Comparison of ENCODE assay signal across 9 mouse cellular contexts in the genomic region with DNA sequence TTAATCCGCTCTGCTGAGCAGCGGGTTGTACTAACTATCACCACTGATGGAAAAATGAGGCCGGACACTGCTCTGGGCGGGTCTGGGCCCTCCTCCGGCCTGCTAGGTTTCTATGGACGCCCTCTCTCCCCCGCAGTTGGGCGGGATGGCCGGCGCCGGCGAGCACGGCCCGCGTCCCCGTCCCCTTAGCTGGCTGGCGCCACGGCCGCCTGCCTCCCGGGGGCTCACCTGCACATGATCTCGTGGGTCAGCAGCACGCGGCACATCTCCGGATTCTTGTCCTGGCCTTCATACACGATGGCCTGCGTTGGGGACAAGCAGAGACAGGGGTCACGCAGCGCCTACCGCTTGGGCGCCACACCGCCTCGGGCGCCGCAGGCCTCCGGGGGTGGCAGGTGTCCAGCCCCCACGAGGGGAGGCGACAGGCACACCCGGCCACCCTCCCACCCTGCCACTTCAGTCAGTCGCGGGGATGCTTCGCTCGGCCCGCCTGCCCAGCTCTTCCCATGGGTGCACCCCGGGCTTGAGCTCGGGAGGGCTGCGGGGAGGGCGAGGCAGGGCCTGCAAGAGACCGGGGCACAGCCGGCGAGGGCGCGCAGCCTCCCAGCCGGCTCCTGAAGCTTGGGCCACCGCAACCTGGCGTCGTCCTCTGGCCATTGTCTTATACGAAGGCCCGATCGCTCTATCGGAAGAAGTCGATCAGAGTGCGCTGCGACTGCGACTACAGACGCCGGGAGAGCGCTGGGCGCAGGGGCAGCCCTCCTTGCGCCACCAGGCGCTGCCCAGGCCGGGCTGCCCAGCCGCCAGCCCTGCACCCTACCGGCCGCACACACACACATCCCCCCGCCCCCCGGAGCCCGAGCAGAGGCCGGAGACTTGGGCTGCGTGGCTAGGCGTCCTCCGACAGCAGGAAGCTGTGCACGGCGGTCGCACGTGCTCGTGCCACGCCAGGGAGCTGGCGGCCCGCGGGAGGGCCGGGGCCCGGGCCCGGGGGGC. TPM values are rescaled to one million over a fixed set of nuclear protein-coding genes. Genes with fewer than 3 reads are reported as not detected.
DNase-seq lines count a peak whose midpoint lies in the region; ATAC-seq and TF ChIP-seq lines count a peak whose summit lies in the region.
"Had no signal": no experiment of that assay in that cellular context is flagged by ENCODE, and none has a peak within 500 bp of the region (broad histone marks: within the 10 kb centered on the region; RNA-seq: fewer than 3 reads in every experiment).

No protein-coding gene starts in this region.

- peak; percentile 31 for DNase-seq in lung, embryonic 14.5 days
- no peak for DNase-seq in lung, postnatal 36 days
- DNase-seq in thymus, adult 2 months, result no peak
- no peak for DNase-seq in cerebellum, adult 9-11 months
- DNase-seq in urinary bladder, postnatal 36 days (ENCODE audit: low spot score in 2 of 2), result no peak

- no peaks in the 10 kb centered on the region for H3K9me3 ChIP-seq in lung, embryonic 14.5 days (ENCODE audit: low read depth, low read length)
- no peaks in the 10 kb centered on the region for H3K9me3 ChIP-seq in forebrain, embryonic 12.5 days
- no peaks in the 10 kb centered on the region for H3K9me3 ChIP-seq in hindbrain, embryonic 15.5 days

- peak overlapping the region; percentile 31 for H3ac ChIP-seq in myocyte (ENCODE audit: control insufficient read depth, insufficient read length)

- TF ChIP-seq POLR2A in myocyte (IDR thresholded peaks at IDR 0.05; ENCODE audit: insufficient read length, low read depth), result peak; percentile 86
- no peak for TF ChIP-seq POLR2A in thymus, adult 2 months (IDR thresholded peaks at IDR 0.05; ENCODE audit: control insufficient read depth, extremely low read depth, insufficient read depth, low read length, poor library complexity)

- 0 out of 2 replicates have a peak, but pooled peaks have one; percentile 6 for ATAC-seq in lung, embryonic 14.5 days (ENCODE audit: insufficient read depth)
- peak; percentile 45 for ATAC-seq in forebrain, embryonic 12.5 days (ENCODE audit: low FRiP score)
- ATAC-seq in hindbrain, embryonic 15.5 days (ENCODE audit: low FRiP score, low read depth), result no peak

- no peak for TF ChIP-seq CTCF in lung, embryonic 14.5 days (IDR thresholded peaks at IDR 0.05; ENCODE audit: low read depth)
- TF ChIP-seq CTCF in thymus, adult 2 months (IDR thresholded peaks at IDR 0.05; ENCODE audit: borderline replicate concordance, control insufficient read depth, extremely low read depth, insufficient read depth, low read length, poor library complexity), result no peak

- 2% methylated on average over 86 of the region's 93 CpGs for WGBS in lung, embryonic 14.5 days
- under 1% methylated on average over 93 of the region's 93 CpGs for WGBS in forebrain, embryonic 12.5 days
- 1% methylated on average over 91 of the region's 93 CpGs for WGBS in hindbrain, embryonic 15.5 days
- 8% methylated on average over 93 of the region's 93 CpGs for WGBS in thymus, adult 2 months

- no peaks in the 10 kb centered on the region for H3K4me1 ChIP-seq in lung, embryonic 14.5 days (ENCODE audit: insufficient read depth)
- peaks cover 53% of the 10 kb centered on the region for H3K4me1 ChIP-seq in forebrain, embryonic 12.5 days
- peaks cover 34% of the 10 kb centered on the region for H3K4me1 ChIP-seq in hindbrain, embryonic 15.5 days (replicated peaks)
- H3K4me1 ChIP-seq in thymus, adult 2 months (replicated peaks; ENCODE audit: control insufficient read depth, insufficient read depth, low read length), result peaks cover 15% of the 10 kb centered on the region

- H3K4me3 ChIP-seq in lung, embryonic 14.5 days (ENCODE audit: low read depth, low read length), result peak overlapping the region; percentile 32
- H3K4me3 ChIP-seq in forebrain, embryonic 12.5 days (replicated peaks), result peak overlapping the region; percentile 61
- H3K4me3 ChIP-seq in hindbrain, embryonic 15.5 days, result peak overlapping the region; percentile 57
- H3K4me3 ChIP-seq in myocyte, result peak overlapping the region; percentile 42
- H3K4me3 ChIP-seq in thymus, adult 2 months (ENCODE audit: control insufficient read depth, insufficient read depth, low read length), result no peak overlapping the region

- no peak overlapping the region for H3K27ac ChIP-seq in lung, embryonic 14.5 days (ENCODE audit: low read depth)
- H3K27ac ChIP-seq in forebrain, embryonic 12.5 days, result peak overlapping the region; percentile 65
- peak overlapping the region; percentile 95 for H3K27ac ChIP-seq in hindbrain, embryonic 15.5 days (replicated peaks)
- H3K27ac ChIP-seq in thymus, adult 2 months (ENCODE audit: control insufficient read depth, insufficient read depth, low read length), result no peak overlapping the region

- H3K79me2 ChIP-seq in myocyte (ENCODE audit: control insufficient read depth, insufficient read depth), result peaks cover 18% of the 10 kb centered on the region

- H3K9ac ChIP-seq in lung, embryonic 14.5 days, result peak overlapping the region; percentile 21; the same call in 1 of the 2 replicates
- H3K9ac ChIP-seq in forebrain, embryonic 12.5 days, result peak overlapping the region; percentile 61
- H3K9ac ChIP-seq in hindbrain, embryonic 15.5 days, result peak overlapping the region; percentile 66

- no peaks in the 10 kb centered on the region for H3K36me3 ChIP-seq in lung, embryonic 14.5 days (ENCODE audit: insufficient read depth)
- no peaks in the 10 kb centered on the region for H3K36me3 ChIP-seq in forebrain, embryonic 12.5 days (replicated peaks)
- no peaks in the 10 kb centered on the region for H3K36me3 ChIP-seq in hindbrain, embryonic 15.5 days
- no peaks in the 10 kb centered on the region for H3K36me3 ChIP-seq in myocyte (ENCODE audit: control insufficient read depth, insufficient read depth)
- no peaks in the 10 kb centered on the region for H3K36me3 ChIP-seq in thymus, adult 2 months (ENCODE audit: control insufficient read depth, insufficient read depth, low read length)

- H3K27me3 ChIP-seq in lung, embryonic 14.5 days (ENCODE audit: insufficient read depth, low read length), result peaks cover 93% of the 10 kb centered on the region
- peaks cover 88% of the 10 kb centered on the region for H3K27me3 ChIP-seq in forebrain, embryonic 12.5 days
- no peaks in the 10 kb centered on the region for H3K27me3 ChIP-seq in hindbrain, embryonic 15.5 days
- H3K27me3 ChIP-seq in myocyte (ENCODE audit: control insufficient read depth, insufficient read depth, insufficient read length), result no peaks in the 10 kb centered on the region
- H3K27me3 ChIP-seq in thymus, adult 2 months (ENCODE audit: control insufficient read depth, insufficient read depth, low read length), result peaks cover 34% of the 10 kb centered on the region

- H3K4me2 ChIP-seq in lung, embryonic 14.5 days, result peak overlapping the region; percentile 53
- H3K4me2 ChIP-seq in forebrain, embryonic 12.5 days, result peak overlapping the region; percentile 60
- peak overlapping the region; percentile 78 for H3K4me2 ChIP-seq in hindbrain, embryonic 15.5 days
- H3K4me2 ChIP-seq in myocyte (ENCODE audit: low read depth), result peak overlapping the region; percentile 95

TF ChIP-seq in myocyte, 11 proteins besides CTCF, POLR2A, EP300 and RAD21:
- TF ChIP-seq MYOD1 (IDR thresholded peaks at IDR 0.05; ENCODE audit: control insufficient read depth in 1 of 3, insufficient read length in 2 of 3, low read depth in 2 of 3), result peak in 1 of 3 experiments; percentile 45
- TF ChIP-seq POLR2AphosphoS2 (IDR thresholded peaks at IDR 0.05; ENCODE audit: insufficient read length, low read depth), result peak; percentile 61
- no peak for TF ChIP-seq USF1 (IDR thresholded peaks at IDR 0.05; ENCODE audit: low read depth)
- TF ChIP-seq TCF12 (IDR thresholded peaks at IDR 0.05; ENCODE audit: insufficient read depth, poor library complexity, severe bottlenecking), result no peak
- TF ChIP-seq TCF3 (IDR thresholded peaks at IDR 0.05; ENCODE audit: insufficient read length, low read depth), result no peak
- no peak for TF ChIP-seq E2F4 (IDR thresholded peaks at IDR 0.05; ENCODE audit: insufficient read depth)
- peak in 2 of 3 experiments; percentile 19 to 35 for TF ChIP-seq MYOG (IDR thresholded peaks at IDR 0.05; ENCODE audit: control insufficient read depth in 1 of 3, insufficient read depth in 1 of 3, insufficient read length in 2 of 3, low read depth in 2 of 3)
- TF ChIP-seq CEBPB (IDR thresholded peaks at IDR 0.05; ENCODE audit: insufficient read depth, poor library complexity, severe bottlenecking), result no peak
- no peak for TF ChIP-seq SRF (IDR thresholded peaks at IDR 0.05; ENCODE audit: control insufficient read depth, insufficient read length, low read depth)
- no peak for TF ChIP-seq MAX (IDR thresholded peaks at IDR 0.05; ENCODE audit: low read depth)
- no peak for TF ChIP-seq REST (IDR thresholded peaks at IDR 0.05; ENCODE audit: insufficient read depth, insufficient read length)
TF ChIP-seq in myocyte: peak in this region for 3.

RNA-seq across cellular contexts. Expression of gene Ebf3, which starts 4.9 kb away (rescaled TPM):
- polyA plus RNA-seq in lung, embryonic 14.5 days (2014; fragmentation: Nextera tagmentation; extraction: Ambion mirVana), result 0.09 and 0.14 TPM in 2 replicates
- polyA plus RNA-seq in forebrain, embryonic 12.5 days (2016; fragmentation: Nextera tagmentation; extraction: Ambion mirVana), result 3.4 and 6.4 TPM in 2 replicates
- 18.0 and 18.5 TPM in 2 replicates for polyA plus RNA-seq in hindbrain, embryonic 15.5 days (2015; fragmentation: Nextera tagmentation; extraction: Ambion mirVana)
- polyA plus RNA-seq in myocyte (2012; fragmentation: generic; extraction: Trizol), result 1.9 TPM
- 1.7 and 2.1 TPM in 2 replicates for polyA plus RNA-seq in thymus, adult 2 months (2012; rRNA removed)
- polyA plus RNA-seq: liver, adult 2 months had no signal

Comparison
In these comparisons a context has a peak if more than half of its experiments do, and no peak if none do; other contexts are left out.
1. H3K27ac ChIP-seq: peak in forebrain, embryonic 12.5 days (single experiment) and hindbrain, embryonic 15.5 days (single experiment); none in lung, embryonic 14.5 days (single experiment) and thymus, adult 2 months (single experiment).
2. Peak in every context shown above with its lines, with median percentiles within 50 percentile points of each other: H3K4me2 ChIP-seq and H3K9ac ChIP-seq.